Mouse (Mus musculus): ENCODE measurements around the gene Tgm3.

The Tgm3 gene

DNA sequence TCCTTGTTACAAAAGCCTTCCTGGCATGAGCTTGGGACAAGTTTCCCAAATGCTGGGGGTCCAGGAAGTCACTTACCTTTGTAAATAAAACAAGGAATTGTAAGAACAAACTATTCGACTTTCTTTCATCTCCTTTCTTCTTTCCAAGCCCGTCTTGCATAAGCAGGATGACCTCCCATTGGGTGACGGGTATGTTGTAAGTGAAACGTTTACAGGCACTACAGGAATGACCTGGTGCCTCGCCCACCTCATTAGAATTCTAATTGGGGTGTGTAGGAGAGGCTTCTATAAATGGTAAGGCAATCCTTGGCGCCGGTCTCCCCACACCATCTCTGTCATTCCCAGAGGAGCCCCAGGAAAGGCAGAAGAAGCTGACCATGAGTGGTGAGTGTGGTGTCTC is at the start of gene Tgm3:
TSS of gene Tgm3 (plus strand) at position 324 of the 400 bp plus-strand sequence.
- DNase-seq (ENCODE audit: low read depth, low spot score) = no peak

DNA sequence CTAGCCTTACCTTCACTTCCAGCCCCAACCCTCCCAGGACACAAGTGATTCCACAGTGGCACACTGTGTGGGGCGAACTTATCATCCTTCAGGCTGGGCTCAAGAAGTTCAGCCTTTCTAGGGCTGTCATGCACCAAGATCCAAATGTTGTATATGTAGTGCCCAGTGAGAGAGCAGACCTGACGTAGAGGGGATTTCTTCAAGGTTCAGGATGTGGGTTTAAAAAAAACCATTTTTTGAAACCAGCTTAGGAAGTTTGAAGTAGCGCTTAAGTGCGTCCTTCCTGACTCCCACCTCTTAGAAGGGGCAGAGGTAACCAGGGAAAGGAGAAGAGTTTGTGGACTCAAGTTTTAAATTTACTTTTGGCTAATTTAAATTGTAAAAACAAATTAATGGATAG is 31.5 kb upstream of the Tgm3 start:
- no peak for DNase-seq (ENCODE audit: low read depth, low spot score)

DNA sequence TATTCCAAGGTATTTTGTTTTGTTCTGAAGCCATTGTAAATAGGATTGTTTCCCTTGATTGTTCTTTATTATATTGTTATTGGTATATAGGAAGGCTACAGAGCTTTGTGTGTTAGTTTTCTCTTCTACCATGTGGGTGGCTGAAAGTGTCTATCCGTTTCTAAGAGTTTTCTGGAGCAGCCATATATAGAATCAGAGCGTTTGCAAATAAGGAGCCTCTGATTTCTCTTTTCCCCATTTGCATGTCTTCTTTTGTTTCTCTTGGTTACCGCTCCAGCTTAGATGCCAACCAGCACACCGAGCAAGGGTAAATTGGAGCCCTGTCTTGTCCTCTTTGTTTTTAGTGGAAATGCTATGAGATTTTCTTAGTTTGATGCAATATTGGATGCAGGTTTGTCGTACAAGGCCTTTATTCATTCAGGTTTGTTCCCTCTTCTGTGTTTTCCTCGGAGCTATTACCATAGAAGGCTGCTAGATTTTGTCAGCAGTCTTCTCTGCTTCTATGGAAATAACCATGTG is 24.6 kb upstream of the Tgm3 start:
- no peak for DNase-seq (ENCODE audit: low read depth, low spot score)

GRCm38 (mm10) chr2:129989646-129990045 is 22.5 kb upstream of the Tgm3 start:
- no peak for DNase-seq (ENCODE audit: low read depth, low spot score)

- no peak for DNase-seq (ENCODE audit: low read depth, low spot score)
Observed at GRCm38 (mm10) chr2:129994468-129994867, 17.7 kb upstream of the Tgm3 start.

DNA sequence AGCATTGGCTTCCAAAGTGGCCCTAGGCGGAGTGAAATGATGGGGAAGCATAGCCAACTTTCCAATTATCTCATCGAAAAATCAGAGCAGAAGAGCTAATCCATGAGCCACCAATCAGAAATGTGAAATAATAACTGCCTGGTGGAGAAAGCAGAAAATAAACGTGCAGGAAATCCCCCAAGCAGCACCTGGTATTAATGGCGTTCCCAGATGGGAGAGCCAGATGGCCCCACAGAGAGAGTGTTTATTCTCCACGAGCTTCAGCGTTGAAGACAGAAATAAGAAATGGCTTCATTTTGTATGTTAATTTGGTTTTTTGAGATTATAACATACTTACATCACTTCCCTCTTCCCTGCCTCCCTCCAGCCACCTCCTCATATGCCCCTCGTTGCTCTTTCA is 13.7 kb upstream of the Tgm3 start:
- DNase-seq (ENCODE audit: low read depth, low spot score) = no peak

- no peak for DNase-seq (ENCODE audit: low read depth, low spot score)
Observed at GRCm38 (mm10) chr2:129999296-129999695, 12.9 kb upstream of the Tgm3 start.

DNA sequence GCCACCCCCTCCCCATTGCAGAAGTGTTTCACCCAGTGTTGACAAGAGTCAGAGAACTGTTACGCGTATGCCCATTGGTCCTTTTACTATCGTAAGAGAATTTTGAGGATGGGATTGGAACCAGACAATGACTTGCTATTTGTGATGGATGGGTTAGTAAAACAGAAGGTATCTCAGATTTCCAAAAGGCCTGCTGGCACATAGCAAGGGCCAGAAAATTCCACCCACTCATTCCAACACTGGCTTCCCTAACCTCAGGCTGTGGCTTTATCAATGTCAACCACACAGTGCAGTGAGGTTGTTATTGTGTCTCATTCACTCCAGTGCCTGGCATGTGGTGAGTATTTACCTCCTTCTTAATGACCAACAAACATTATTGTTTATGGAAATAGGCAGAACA is 11.5 kb upstream of the Tgm3 start:
- DNase-seq (ENCODE audit: low read depth, low spot score) = no peak

GRCm38 (mm10) chr2:130004046-130004445 is 8.1 kb upstream of the Tgm3 start:
- no peak for DNase-seq (ENCODE audit: low read depth, low spot score)

DNA sequence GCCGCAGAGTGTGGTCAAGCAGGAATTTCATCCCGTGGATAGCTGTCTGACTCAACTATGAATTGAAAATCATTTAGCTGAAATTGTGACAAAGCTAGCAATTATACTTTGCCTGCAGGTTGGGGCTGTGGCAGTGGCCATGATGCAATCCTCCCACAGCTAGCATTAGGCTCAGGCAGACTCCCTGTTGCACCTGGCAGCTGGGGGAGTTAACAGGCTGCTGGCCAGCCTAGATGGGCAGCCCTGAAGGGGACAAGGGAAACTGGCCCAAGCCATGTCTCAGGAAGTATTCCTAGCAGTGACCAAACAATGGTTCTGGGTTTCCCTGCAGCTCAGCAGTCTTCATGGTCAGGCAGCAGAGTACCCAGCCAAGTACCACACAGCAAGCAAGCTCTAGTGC is 2.8 kb upstream of the Tgm3 start:
- DNase-seq (ENCODE audit: low read depth, low spot score) = no peak

DNA sequence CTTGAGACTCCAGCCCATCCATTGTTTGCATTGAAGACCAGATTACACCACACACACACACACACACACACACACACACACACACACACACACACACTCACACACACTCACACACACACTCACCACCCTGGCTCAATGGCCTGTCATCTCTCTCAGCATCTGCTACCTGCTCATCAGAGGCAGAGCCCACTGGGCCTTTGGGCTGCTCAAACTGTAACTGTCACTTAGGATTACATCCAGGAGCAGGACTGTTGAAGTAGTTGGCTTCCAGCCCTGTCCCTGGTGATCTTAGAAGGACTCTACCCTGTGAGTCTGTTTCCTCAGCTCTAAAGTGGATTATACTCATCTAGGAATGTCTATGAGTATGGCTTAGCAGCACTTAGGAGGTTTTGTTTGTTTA is 1.5 kb downstream of the Tgm3 start:
- DNase-seq (ENCODE audit: low read depth, low spot score) = no peak

DNA sequence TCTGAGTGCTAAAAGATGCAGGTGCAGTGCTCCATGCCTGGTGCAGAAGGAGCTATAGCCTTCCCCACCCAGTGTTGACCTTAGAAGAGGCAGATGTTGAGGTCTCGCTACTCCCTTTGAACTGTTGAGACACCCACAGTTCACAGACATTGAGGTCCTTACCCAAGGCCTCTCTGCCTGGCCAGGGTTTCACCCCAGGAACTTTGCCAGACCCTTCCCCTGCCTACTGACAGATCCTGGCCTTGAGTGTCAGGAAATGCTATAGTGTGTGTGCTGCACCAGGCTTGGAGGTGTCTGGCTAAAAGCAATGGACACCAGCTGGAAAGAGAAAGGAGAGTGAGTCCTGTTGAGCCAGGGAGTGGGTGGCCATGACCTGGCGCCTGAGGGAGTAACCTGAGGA is 3.0 kb downstream of the Tgm3 start:
- DNase-seq (ENCODE audit: low read depth, low spot score) = no peak

- no peak for DNase-seq (ENCODE audit: low read depth, low spot score)
Observed at GRCm38 (mm10) chr2:130018084-130018483, 5.9 kb downstream of the Tgm3 start.

DNA sequence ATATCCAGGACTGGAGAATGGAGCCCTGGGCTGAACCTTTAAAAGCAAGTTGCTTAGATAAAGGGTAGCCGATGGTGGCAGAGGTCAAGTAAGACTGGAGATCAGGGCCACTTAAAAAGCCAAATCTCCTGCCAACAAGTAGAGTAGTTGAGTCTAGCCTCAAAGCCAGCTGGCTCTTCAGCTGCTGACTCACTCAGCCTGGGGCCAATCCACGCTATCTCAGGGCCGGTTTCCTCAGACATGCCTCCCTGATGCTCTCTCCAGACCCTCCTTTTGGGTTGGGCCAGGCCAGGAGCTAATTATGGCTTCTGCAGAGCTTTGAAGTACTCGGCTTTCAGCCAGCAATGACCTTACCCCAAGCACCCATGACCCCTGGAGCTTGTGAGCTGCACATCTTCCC is 15.7 kb downstream of the Tgm3 start:
- DNase-seq (ENCODE audit: low read depth, low spot score) = no peak

GRCm38 (mm10) chr2:130029826-130030225 is 17.7 kb downstream of the Tgm3 start:
- DNase-seq (ENCODE audit: low read depth, low spot score) = no peak

DNA sequence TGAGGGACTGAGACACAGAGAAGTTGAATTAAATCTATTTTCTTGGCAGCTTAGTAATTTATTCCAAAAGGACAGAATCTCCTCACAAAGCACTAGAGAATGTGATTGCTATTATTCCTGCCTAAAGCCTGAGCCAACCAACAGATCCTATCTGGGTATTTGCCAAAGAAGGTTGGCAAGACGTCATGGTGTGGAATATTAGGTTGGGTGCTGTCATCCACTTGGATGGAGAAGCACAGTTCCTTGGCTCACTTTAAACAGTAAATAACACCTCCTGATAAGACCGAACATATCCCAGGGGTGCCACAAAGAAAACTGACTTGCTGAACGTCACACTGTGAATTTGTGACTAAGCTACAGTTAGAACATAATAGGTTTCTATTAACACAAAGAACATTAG is 20.5 kb downstream of the Tgm3 start:
- DNase-seq (ENCODE audit: low read depth, low spot score) = no peak

- DNase-seq (ENCODE audit: low read depth, low spot score) = no peak
Observed at GRCm38 (mm10) chr2:130036846-130037245, 24.7 kb downstream of the Tgm3 start.

DNA sequence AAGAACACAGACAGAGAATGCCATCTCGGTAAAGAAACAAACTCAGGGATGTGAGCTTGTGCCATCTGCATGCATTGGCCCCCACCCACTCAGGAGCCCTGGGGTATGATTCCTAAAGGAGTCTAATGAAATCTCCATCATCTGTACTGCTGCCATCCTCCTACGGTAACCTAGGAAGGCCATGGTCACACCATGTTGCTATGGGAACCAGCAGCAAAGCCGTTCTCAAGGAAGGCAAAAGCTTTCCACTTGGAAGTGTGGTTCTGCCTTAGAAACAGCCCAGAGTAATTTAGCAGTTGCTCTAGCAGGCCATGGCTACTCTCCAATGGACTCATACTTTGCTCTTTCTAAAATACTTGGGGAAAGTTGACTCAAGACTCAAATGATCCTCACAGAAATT is 26.8 kb downstream of the Tgm3 start:
- DNase-seq (ENCODE audit: low read depth, low spot score) = no peak

DNA sequence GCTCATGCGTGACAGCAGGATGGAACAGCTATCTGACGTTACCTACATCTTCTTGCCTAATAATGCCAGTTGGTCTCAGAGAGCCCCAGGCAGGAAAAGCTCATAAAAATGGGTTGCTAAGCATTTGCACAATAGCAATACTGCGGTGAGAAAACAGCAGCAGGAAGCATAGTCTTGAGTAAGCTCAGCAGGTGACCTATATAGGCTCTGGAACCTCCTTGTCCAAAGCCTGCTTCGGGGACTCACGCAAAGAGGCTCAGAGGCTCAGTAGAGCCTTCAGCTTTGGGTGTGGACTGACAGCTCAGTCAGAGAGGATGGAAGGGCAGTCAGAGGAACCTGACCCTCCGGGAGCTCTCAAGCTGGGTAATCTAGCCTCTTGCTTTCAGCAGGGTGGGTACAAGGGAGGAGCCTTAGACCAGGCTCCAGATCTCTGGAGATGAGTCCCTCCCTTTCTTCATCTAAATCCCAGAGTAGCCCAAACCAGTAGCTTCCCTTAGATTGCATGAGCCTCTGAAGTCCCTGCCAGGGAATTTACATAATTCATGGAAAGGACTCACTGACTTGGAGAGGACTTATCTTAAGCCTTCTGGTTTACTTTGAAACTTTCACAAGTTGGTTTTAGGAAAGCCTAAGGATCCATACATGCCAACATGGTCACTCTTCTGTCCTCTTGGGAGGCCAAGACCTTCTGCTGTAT is 28.2 kb downstream of the Tgm3 start:
- no peak for DNase-seq (ENCODE audit: low read depth, low spot score)

- DNase-seq (ENCODE audit: low read depth, low spot score) = no peak
Observed at GRCm38 (mm10) chr2:130043835-130044234, 31.7 kb downstream of the Tgm3 start.

DNA sequence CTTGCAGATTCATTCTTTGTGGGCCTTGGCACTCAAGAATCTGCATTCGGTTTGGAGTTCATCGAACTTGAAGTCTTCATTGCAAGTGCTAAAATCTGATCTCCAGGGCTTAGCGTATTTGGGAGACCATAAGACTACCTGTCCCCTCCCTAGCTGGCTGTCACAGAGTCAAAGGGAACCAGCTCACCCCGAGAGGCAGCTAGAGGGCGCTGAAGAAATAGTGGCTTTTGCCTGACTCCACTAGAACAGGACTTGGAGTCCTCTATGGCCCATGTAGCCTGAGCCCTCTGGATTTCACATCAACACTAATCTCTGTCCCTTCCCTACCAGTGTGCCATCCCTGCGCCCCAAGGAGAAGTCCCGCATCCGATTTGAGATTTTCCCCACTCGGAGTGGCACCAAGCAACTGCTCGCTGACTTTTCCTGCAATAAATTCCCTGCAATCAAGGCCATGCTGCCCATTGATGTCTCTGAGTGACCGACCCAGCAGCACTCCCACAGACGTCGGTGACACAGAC is 35.8 kb downstream of the Tgm3 start:
- no peak for DNase-seq (ENCODE audit: low read depth, low spot score)

GRCm38 (mm10) chr2:130048792-130049191 is 36.6 kb downstream of the Tgm3 start:
- DNase-seq (ENCODE audit: low read depth, low spot score) = no peak

- peak; percentile 73 for DNase-seq (ENCODE audit: low read depth, low spot score)
Observed at GRCm38 (mm10) chr2:130058149-130058548, 46.0 kb downstream of the Tgm3 start.

- DNase-seq (ENCODE audit: low read depth, low spot score) = peak; percentile 75
Observed at GRCm38 (mm10) chr2:130068228-130068627, 56.1 kb downstream of the Tgm3 start.
